Mouse (Mus musculus) layer of hippocampus, adult 18-20 months (tissue): ENCODE results near the gene Rbfox1. TPM values are rescaled to one million over a fixed set of nuclear protein-coding genes. Genes with fewer than 3 reads are reported as not detected.

Source experiments
- DNase-seq, 2 experiments: peaks; one replicate each; pipeline ENCODE4 v3.0.0; 2022; ENCODE audit warnings: low spot score in 2 of 2
- total RNA-seq, 2 experiments: library from RNA; stranded (reverse); gene quantifications; 2 replicates each; pipeline ENCODE4 v1.2.3; 2021

Rbfox1 gene
- total RNA-seq, 2 experiments from 2014 or later = 379 to 393 TPM

DNA sequence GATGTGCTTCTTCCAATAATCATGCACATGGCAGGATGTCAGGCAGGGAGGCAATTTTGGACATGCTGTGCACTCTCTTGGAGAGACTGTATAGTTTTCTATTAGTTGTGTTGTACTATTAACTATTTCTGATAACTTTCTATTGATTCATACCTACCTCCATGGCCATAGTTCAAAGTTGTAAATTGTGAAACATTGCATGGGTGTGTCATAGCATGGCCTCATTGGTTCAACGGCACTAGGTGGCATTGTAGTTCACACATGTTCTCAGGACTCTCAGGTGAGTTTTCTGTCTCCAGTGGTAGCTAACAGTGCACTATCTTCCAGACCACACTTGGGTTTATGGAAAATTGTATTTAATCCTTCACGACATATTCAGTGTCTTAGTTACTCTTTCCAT is 699.5 kb downstream of the Rbfox1 start:
- no peak for DNase-seq

DNA sequence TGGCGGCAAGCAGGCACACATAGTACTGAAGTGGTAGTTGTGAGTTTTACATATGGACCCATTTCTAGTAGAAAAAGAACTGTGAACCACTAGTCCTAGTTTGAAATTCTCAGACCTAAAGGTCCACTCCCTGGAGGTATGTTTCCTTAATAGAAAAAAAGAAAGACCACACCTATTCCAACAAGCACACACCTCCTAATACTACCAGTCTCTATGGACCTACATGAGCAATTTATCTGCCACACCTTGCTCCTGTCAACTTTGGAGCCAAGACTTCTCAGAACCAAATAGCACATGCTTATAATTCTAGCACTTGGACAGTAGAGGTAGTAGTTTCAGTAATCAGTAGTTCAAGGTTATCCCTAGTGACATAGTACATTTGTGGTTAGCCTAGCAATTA is 700.0 kb downstream of the Rbfox1 start:
- no peak for DNase-seq

GRCm38 (mm10) chr16:6616526-6616925 is 731.4 kb downstream of the Rbfox1 start:
- DNase-seq = no peak

- DNase-seq = no peak
Measured at GRCm38 (mm10) chr16:6640330-6640729, 755.2 kb downstream of the Rbfox1 start.

DNA sequence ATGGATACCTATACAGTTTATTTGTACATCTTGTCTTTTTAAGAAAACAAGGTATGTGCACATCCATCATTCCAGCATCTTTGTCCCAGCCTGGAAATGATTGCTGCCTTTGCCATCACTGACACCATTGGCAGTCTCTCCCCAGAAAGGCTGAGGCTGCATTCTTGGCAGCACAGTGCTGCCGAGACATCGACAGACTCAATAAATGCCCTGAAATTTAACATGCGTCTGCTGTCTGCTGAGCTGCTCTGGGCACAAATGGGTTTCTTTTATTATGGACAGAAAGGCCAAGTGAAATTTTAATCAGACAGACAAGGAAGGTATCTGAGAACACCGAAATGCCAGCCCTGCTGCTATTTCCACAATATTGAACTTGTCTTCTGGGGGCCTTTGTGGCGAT is 761.8 kb downstream of the Rbfox1 start:
- no peak for DNase-seq

DNA sequence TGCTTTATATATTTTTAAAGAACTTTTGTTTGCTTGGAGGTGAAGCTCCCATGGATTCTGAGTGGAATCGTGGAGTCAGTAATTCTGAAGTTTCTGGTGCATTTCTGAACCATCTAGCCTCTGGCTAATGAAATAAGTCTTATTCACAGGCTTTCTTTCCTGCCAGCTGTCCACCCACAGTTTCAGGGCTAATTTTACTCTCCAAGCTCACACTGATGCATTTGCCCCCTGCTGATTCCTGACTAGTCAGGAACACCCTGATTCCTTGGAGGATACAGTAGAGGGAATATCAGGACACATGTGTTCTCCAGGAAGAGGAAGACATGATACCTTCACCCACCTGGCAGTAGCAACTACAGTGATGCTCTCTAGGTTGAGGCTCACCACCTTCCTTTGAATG is 763.6 kb downstream of the Rbfox1 start:
- peak in 1 of 2 experiments; percentile 66 for DNase-seq

GRCm38 (mm10) chr16:6658594-6658993 is 773.4 kb downstream of the Rbfox1 start:
- no peak for DNase-seq

DNA sequence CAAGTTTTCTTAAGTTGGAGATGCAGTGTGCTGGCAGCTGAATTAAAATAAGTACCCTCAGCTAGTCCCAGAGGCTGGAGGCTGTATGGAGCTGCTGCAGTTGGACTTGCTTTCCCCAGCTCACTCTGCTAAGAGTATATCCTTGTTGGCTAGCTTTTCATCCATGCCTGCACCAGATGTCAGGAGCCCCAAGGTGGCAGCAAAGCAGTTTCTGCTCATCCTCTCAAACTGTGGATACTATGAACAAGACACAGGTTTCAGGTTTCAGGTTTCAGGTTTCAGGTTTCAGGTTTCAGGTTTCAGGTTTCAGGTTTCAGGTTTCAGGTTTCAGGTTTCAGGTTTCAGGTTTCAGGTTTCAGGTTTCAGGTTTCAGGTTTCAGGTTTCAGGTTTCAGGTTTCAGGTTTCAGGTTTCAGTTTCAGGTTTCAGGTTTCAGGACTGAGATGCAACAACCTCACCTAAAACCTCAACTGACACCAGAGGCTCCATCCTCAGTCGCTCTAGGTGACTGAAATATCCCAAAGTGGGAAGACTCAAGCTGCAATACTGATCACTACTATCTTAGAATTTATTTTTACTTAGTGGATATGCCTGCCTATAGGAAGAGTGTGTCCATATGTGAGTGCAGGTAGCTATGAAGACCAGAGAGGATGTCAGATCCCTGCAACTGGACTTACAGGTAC is 801.1 kb downstream of the Rbfox1 start:
- no peak for DNase-seq

GRCm38 (mm10) chr16:6704847-6705246 is 819.7 kb downstream of the Rbfox1 start:
- peak; percentile 9 to 68 for DNase-seq

GRCm38 (mm10) chr16:6712341-6712740 is 827.2 kb downstream of the Rbfox1 start:
- no peak for DNase-seq

DNA sequence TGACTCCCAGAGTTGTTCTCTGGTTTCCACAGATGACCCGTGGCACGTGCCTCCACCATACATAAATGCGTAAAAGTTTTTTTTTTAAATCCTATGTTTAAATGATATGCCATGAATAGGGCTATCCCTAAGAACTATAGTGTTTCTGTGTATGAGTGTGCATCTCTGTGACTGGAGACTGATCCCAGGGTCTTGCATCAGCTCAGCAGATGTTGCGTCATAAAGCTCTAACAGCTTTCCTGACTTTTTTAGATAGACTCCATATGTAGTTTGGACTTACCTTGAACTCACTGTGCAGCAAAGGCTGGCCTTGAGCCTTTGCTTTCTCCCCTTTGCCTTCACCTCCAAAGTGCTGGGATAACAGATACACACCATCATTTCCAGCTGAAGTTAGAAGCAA is 830.1 kb downstream of the Rbfox1 start:
- DNase-seq = no peak

GRCm38 (mm10) chr16:6716214-6716911 is 831.2 kb downstream of the Rbfox1 start:
- DNase-seq = no peak

DNA sequence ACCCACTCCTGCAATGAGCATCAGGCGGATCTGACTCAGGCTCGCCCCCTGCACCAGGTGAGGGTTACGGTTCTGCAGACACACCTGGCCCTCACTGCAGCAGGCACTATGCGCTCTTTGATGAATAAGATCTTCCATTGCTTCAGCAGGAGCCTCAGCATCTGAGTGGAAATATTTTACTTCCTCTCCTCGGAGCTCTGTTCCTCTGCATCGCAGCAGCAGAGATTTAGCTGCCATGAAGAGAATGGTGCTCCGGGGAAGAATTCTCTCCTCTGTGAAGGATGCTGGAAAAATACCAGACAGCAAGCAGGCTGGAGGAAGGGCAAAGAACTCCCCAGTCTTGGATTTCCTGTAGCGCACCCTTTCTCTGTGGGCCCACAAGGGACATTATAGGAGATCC is 833.9 kb downstream of the Rbfox1 start:
- no peak for DNase-seq

DNA sequence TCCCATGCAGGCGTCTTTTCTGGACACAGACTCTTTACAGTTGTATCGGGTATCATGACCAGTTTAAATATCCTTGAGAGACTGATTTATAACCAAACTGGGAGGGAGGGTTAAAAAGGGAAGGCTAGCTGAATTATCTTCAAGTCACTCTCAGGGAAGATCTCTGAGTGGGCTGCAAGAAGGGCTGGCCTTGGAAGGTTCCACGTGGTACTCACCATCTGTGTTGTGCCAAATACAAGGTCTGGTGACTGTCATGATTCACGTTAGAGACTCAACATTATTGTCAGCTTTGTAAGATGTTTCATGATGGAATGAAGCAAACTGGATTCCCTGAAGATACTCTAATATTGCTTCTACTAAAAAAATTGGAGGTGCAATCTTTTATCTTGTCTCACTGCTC is 847.5 kb downstream of the Rbfox1 start:
- peak in 1 of 2 experiments; percentile 53 for DNase-seq

- no peak for DNase-seq
Measured at GRCm38 (mm10) chr16:6733427-6733826, 848.3 kb downstream of the Rbfox1 start.

- peak; percentile 52 to 73 for DNase-seq
Measured at GRCm38 (mm10) chr16:6736566-6736965, 851.4 kb downstream of the Rbfox1 start.

DNA sequence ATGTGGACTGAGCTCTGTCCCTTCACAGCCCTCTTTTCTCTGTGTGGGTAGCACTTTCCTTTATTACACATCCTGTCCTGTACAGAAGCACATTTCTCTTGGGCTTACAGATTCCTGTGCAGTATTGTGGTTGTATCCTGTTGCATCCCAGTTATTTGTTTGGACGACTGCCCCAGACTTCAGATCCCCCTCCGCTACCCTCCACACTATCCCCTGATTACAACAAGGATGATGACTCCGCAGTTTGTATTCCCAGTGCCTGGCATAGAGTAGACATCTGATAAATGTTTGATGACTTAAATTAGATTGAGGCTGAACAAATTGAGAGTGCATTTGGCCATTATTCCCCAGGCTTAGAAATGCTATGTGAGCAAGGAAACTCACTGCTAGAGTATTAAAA is 851.8 kb downstream of the Rbfox1 start:
- DNase-seq = no peak

GRCm38 (mm10) chr16:6746116-6746515 is 861.0 kb downstream of the Rbfox1 start:
- DNase-seq = peak in 1 of 2 experiments; percentile 41

- DNase-seq = peak; percentile 32 to 60
Measured at GRCm38 (mm10) chr16:6750491-6750890, 865.3 kb downstream of the Rbfox1 start.

DNA sequence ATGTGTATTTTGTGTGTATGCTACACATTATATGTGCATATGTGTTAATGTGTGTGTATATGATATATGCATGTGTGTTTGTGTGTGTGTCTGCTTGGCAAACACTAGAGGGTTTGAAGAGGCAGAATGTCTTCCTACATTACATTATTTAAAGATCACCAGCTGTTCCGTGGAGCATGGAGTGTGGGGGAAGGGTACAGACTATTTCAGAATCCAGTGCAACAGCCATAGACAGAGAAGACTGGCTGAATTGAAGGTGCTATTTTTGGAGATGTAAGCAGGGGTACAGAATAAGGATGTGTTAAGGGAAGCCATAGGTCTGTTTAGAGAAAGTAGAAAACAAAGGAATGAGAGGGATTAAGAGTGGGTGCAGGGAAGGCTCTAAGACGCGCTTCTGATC is 869.7 kb downstream of the Rbfox1 start:
- DNase-seq = peak in 1 of 2 experiments; percentile 55

GRCm38 (mm10) chr16:6769495-6770237 is 884.5 kb downstream of the Rbfox1 start:
- peak in 1 of 2 experiments; percentile 26 for DNase-seq
